Mouse (Mus musculus): ENCODE results near the gene Disc1. TPM values are rescaled to one million over a fixed set of nuclear protein-coding genes. Genes with fewer than 3 reads are reported as not detected.

Disc1 gene
- polyA plus RNA-seq, 1 experiment from 2014 or later: 2.6 TPM

DNA sequence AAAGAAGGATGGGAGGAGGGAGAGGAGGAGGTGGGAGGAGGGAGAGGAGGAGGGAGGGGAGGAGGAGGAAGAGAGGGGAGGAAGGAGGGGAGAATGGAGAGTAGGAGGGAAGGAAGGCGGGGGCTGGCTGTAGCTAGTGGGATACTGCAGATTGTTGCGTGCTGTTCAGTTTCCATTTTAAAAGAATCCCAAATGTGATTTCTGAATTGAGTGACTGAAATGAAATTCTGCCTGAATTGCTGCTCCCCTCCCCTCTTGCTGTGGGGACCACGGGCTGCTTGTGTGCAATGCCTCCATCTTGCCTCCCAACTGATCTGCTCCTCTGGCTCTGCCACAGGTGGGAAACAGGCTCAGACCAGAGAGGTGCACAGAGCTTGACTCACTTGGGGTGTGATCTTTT lies 153.0 kb downstream of the Disc1 start:
- Histone ChIP-seq H3K4me2 (ENCODE audit: low read length) (no peak overlapping the region), H3K27me3 (replicated peaks; ENCODE audit: control insufficient read depth, insufficient read depth, low read length) (no peaks in the 10 kb centered on the region), H3K27ac (ENCODE audit: low read depth, low read length) (peak overlapping the region; percentile 20; the same call in 1 of the 2 replicates), H3K9ac (ENCODE audit: low read depth, low read length) (no peak overlapping the region), H3K9me3 (ENCODE audit: control insufficient read depth, low read length) (no peaks in the 10 kb centered on the region), H3K4me3 (ENCODE audit: low read length) (no peak overlapping the region), H3K4me1 (ENCODE audit: control insufficient read depth, insufficient read depth, low read depth, low read length) (peaks cover 5% of the 10 kb centered on the region), H3K36me3 (ENCODE audit: control insufficient read depth, insufficient read depth, low read length) (no peaks in the 10 kb centered on the region)
- WGBS: 63% methylated on average over 3 of the region's 3 CpGs
- peak; percentile 43 for ATAC-seq

DNA sequence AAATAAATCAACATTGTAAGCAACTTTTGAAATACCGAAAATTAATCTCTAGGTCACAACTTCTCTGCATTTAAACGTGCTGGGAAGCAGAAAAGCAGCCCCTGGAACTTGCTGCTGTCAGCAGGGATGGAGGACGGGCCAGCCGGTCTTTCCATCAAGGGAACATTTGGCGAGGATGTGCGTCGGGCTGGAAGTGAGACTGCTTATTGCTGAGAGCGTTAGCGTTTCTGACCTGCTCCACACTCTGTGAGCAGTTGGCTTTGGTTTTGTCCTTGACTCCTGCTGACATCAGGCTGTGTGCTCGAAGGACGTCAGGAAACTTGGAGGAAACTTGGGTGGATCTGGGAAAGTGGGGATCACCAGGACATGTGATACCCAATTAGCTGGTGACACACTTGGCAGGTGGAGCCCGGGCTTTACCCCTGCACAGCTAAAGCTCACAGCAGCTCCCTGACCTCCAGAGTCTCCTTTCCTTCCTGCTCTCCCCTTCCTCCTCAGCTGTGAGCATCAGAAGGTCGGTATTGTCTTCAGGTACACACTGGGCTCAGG lies 158.7 kb downstream of the Disc1 start:
- peaks cover 6% of the 10 kb centered on the region for H3K4me1 ChIP-seq (ENCODE audit: control insufficient read depth, insufficient read depth, low read depth, low read length)
- no peaks in the 10 kb centered on the region for H3K36me3 ChIP-seq (ENCODE audit: control insufficient read depth, insufficient read depth, low read length)
- H3K4me3 ChIP-seq (ENCODE audit: low read length): no peak overlapping the region
- no peaks in the 10 kb centered on the region; the same call in 1 of the 2 replicates for H3K9me3 ChIP-seq (ENCODE audit: control insufficient read depth, low read length)
- no peak overlapping the region for H3K27ac ChIP-seq (ENCODE audit: low read depth, low read length)
- H3K9ac ChIP-seq (ENCODE audit: low read depth, low read length): no peak overlapping the region
- no peak for ATAC-seq
- 53% methylated on average over 13 of the region's 13 CpGs for WGBS
- H3K4me2 ChIP-seq (ENCODE audit: low read length): no peak overlapping the region
- H3K27me3 ChIP-seq (replicated peaks; ENCODE audit: control insufficient read depth, insufficient read depth, low read length): no peaks in the 10 kb centered on the region

DNA sequence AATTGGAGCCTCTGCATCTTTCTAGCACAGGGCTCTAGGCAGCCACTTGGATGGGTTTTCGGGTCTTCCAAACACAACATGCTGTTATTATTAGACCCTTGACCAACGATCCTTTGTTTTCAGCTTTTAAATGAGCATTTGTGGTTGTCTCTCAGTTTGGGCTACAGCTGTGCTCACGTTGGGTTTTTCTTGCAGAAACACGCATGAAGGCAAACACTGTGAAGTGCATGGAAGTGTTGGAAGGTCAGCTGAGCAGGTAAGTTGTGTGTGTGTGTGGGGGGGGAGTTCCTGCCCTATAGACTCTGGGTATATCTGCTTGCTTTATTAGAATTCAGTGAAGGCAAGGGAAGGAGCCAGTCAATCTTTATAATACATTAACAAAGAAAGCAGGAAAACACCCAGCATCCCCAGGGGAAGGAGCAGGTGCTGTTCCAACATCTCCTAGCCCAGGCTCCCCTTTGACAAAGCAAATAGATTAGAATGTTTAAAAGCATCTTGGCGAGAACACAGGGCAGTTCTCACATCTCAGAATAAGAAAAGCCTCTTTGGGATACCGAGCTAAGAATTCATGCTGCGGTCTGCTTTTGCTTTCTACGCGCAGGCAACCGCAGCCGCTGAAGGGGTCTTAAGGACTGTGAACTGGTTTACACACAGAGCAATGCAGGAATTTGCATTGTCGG lies 164.0 kb downstream of the Disc1 start:
- 18% methylated on average over 12 of the region's 12 CpGs for WGBS
- Histone ChIP-seq H3K4me1 (ENCODE audit: control insufficient read depth, insufficient read depth, low read depth, low read length) (peaks cover 18% of the 10 kb centered on the region), H3K4me3 (ENCODE audit: low read length) (no peak overlapping the region), H3K9me3 (ENCODE audit: control insufficient read depth, low read length) (no peaks in the 10 kb centered on the region; the same call in 1 of the 2 replicates), H3K27me3 (replicated peaks; ENCODE audit: control insufficient read depth, insufficient read depth, low read length) (no peaks in the 10 kb centered on the region), H3K36me3 (ENCODE audit: control insufficient read depth, insufficient read depth, low read length) (no peaks in the 10 kb centered on the region), H3K27ac (ENCODE audit: low read depth, low read length) (peak overlapping the region; percentile 73), H3K4me2 (ENCODE audit: low read length) (peak overlapping the region; percentile 39), H3K9ac (ENCODE audit: low read depth, low read length) (peak overlapping the region; percentile 30; the same call in 1 of the 2 replicates)
- ATAC-seq: no peak

DNA sequence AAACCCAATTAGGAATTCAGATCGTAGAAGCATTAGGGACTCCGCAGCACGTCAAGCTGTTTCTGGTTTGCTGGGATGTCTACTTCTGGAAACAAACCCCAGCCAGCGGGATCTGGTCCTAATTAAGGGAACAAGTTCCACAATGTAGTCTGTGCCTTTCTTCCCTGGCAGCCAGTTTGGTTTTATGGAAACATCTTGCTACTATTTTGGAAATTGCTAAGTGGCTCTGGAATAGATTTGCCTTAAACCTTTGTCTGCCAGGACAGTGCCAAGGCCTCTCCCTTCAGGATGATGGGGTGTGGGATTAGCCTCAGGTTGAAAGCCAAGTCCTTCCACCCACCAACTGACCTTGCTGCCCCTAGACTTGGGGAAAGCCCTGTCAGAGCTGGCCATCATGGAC lies 164.7 kb downstream of the Disc1 start:
- Histone ChIP-seq H3K4me1 (ENCODE audit: control insufficient read depth, insufficient read depth, low read depth, low read length) (peaks cover 22% of the 10 kb centered on the region), H3K4me2 (ENCODE audit: low read length) (peak overlapping the region; percentile 39), H3K9ac (ENCODE audit: low read depth, low read length) (no peak overlapping the region), H3K9me3 (ENCODE audit: control insufficient read depth, low read length) (no peaks in the 10 kb centered on the region; the same call in 1 of the 2 replicates), H3K36me3 (ENCODE audit: control insufficient read depth, insufficient read depth, low read length) (no peaks in the 10 kb centered on the region), H3K4me3 (ENCODE audit: low read length) (no peak overlapping the region), H3K27me3 (replicated peaks; ENCODE audit: control insufficient read depth, insufficient read depth, low read length) (no peaks in the 10 kb centered on the region), H3K27ac (ENCODE audit: low read depth, low read length) (no peak overlapping the region)
- ATAC-seq: no peak
- WGBS: 10% methylated on average over 4 of the region's 4 CpGs

DNA sequence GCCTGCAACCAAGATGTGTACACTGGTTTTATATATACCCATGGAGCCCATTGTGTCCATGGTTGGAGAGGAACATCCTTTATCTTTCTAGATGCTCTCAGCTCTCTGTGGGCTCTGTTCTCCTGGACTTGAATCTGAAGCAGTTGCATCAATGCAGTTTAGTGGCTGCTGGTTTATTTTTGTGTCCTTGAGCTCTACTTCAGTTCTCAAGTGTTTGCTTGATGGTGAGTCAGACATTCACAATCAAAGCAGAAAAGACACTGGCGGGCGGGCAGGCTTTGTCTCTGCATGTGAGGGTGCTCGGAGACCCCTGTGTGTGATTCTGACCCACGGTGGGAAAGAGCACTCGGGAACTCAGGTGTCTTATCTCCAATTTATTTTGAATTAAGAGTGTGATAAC lies 166.6 kb downstream of the Disc1 start:
- Histone ChIP-seq H3K36me3 (ENCODE audit: control insufficient read depth, insufficient read depth, low read length) (no peaks in the 10 kb centered on the region), H3K4me3 (ENCODE audit: low read length) (no peak overlapping the region), H3K9me3 (ENCODE audit: control insufficient read depth, low read length) (no peaks in the 10 kb centered on the region; the same call in 1 of the 2 replicates), H3K27ac (ENCODE audit: low read depth, low read length) (no peak overlapping the region), H3K27me3 (replicated peaks; ENCODE audit: control insufficient read depth, insufficient read depth, low read length) (no peaks in the 10 kb centered on the region), H3K4me1 (ENCODE audit: control insufficient read depth, insufficient read depth, low read depth, low read length) (peaks cover 31% of the 10 kb centered on the region), H3K4me2 (ENCODE audit: low read length) (no peak overlapping the region), H3K9ac (ENCODE audit: low read depth, low read length) (no peak overlapping the region)
- WGBS: 85% methylated on average over 5 of the region's 5 CpGs
- ATAC-seq: no peak

DNA sequence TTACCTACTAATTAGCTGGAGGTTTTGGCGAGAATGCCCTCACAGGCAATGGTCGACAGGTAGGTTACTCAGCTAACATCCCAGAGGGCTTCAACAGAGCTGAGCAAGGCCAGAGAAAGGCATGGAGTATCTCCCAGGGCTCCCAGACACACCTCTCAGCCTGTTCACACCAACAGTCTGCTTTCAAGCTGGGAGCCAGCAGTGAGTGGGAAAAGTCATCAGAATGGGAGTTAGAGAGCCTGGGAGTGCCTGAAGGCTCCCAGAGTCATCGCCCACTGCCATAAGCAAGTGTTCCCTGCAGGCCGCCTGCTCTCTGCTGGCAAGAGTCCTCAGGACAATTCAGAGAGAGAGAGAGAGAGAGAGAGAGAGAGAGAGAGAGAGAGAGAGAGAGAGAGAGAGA lies 167.1 kb downstream of the Disc1 start:
- 77% methylated on average over 4 of the region's 4 CpGs for WGBS
- no peak overlapping the region for H3K27ac ChIP-seq (ENCODE audit: low read depth, low read length)
- H3K27me3 ChIP-seq (replicated peaks; ENCODE audit: control insufficient read depth, insufficient read depth, low read length): no peaks in the 10 kb centered on the region
- H3K4me1 ChIP-seq (ENCODE audit: control insufficient read depth, insufficient read depth, low read depth, low read length): peaks cover 31% of the 10 kb centered on the region
- ATAC-seq: no peak
- no peaks in the 10 kb centered on the region; the same call in 1 of the 2 replicates for H3K9me3 ChIP-seq (ENCODE audit: control insufficient read depth, low read length)
- no peaks in the 10 kb centered on the region for H3K36me3 ChIP-seq (ENCODE audit: control insufficient read depth, insufficient read depth, low read length)
- H3K4me2 ChIP-seq (ENCODE audit: low read length): no peak overlapping the region
- no peak overlapping the region for H3K4me3 ChIP-seq (ENCODE audit: low read length)
- H3K9ac ChIP-seq (ENCODE audit: low read depth, low read length): no peak overlapping the region

DNA sequence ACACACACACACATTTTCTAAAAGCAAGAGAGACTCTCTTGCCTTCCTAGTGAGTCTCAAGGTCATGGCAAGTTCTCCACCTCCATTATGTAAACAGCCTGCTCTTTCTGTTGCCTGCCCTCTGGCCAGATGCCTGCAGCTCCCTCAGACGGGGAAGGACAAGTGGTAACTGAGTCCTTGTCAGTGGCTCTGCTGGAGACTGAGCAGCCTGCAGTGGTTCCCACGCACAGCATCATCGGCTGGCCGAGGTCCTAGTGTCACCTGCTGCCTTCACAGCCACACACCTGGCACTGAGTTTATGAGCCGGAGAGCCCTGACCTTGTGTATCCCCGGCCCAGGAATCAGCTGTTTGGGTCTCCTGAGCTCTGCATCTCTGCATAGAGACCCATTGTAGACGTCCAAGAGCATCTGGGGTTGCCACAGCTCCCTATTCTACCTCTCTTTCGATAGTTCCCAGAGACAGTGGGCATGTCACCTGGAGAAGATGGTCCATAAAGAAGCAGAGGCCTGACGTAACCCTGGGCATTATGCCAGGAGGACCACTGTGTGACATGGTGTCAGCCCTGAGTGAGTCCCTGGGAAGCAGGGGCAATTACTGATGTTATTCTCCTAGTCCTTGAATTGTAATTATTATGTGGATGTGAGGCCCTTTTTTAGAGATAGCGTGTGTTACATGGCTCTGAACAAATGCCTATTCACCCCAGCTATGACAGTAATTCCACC lies 169.2 kb downstream of the Disc1 start:
- Histone ChIP-seq H3K9ac (ENCODE audit: low read depth, low read length) (0 out of 2 replicates have a peak overlapping the region, but pooled peaks have one; percentile 20), H3K4me2 (ENCODE audit: low read length) (no peak overlapping the region), H3K36me3 (ENCODE audit: control insufficient read depth, insufficient read depth, low read length) (no peaks in the 10 kb centered on the region), H3K27ac (ENCODE audit: low read depth, low read length) (no peak overlapping the region), H3K9me3 (ENCODE audit: control insufficient read depth, low read length) (no peaks in the 10 kb centered on the region), H3K4me1 (ENCODE audit: control insufficient read depth, insufficient read depth, low read depth, low read length) (peaks cover 37% of the 10 kb centered on the region), H3K27me3 (replicated peaks; ENCODE audit: control insufficient read depth, insufficient read depth, low read length) (no peaks in the 10 kb centered on the region), H3K4me3 (ENCODE audit: low read length) (no peak overlapping the region)
- ATAC-seq: no peak
- 49% methylated on average over 10 of the region's 10 CpGs for WGBS

DNA sequence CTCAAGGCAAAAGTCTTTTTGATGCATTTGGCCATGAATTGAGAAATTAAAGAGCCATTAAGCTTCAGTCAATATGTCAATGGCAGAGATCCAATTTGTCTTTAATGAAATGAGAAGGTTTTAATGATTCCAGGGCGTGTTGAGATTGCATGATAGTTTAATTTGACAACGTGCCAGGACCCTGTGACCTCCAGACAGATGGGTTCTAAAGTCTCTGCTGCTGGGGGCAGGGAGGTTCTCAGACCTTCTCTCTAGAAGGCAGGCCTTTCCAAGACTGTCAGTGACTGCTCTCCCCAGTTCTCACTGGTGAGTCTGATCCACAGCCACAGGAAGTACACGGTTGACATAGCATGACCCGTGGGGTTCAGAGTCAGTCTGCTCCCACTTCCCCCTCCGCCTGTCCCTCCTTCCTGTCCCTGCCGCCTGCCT lies 170.3 kb downstream of the Disc1 start:
- 58% methylated on average over 6 of the region's 6 CpGs for WGBS
- no peak overlapping the region for H3K27ac ChIP-seq (ENCODE audit: low read depth, low read length)
- H3K27me3 ChIP-seq (replicated peaks; ENCODE audit: control insufficient read depth, insufficient read depth, low read length): no peaks in the 10 kb centered on the region
- no peak for ATAC-seq
- no peaks in the 10 kb centered on the region for H3K9me3 ChIP-seq (ENCODE audit: control insufficient read depth, low read length)
- H3K4me1 ChIP-seq (ENCODE audit: control insufficient read depth, insufficient read depth, low read depth, low read length): peaks cover 29% of the 10 kb centered on the region
- H3K9ac ChIP-seq (ENCODE audit: low read depth, low read length): no peak overlapping the region
- no peak overlapping the region for H3K4me2 ChIP-seq (ENCODE audit: low read length)
- no peak overlapping the region for H3K4me3 ChIP-seq (ENCODE audit: low read length)
- no peaks in the 10 kb centered on the region for H3K36me3 ChIP-seq (ENCODE audit: control insufficient read depth, insufficient read depth, low read length)

DNA sequence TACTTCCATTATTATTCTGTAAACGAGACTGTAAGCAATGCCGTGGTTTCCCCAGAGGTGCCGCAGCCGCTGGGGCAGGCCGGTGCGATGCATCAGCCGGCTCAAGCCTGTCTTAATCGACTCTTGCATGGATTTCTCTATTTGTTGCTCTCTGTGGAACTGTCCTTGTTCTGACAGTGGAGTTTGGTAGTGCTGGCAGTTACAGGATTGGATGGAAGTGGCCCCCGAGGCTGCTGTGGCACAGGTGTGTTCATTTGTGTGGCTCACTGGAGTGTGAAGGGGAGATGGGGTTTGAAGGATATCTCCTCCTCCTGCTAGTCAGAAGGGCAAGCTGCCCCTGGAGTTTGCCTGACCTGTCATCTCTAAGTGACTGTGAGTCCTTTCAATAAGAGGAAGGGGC lies 171.3 kb downstream of the Disc1 start:
- no peak overlapping the region for H3K4me3 ChIP-seq (ENCODE audit: low read length)
- H3K27ac ChIP-seq (ENCODE audit: low read depth, low read length): no peak overlapping the region
- no peak overlapping the region for H3K9ac ChIP-seq (ENCODE audit: low read depth, low read length)
- H3K36me3 ChIP-seq (ENCODE audit: control insufficient read depth, insufficient read depth, low read length): no peaks in the 10 kb centered on the region
- ATAC-seq: no peak
- no peaks in the 10 kb centered on the region for H3K9me3 ChIP-seq (ENCODE audit: control insufficient read depth, low read length)
- H3K27me3 ChIP-seq (replicated peaks; ENCODE audit: control insufficient read depth, insufficient read depth, low read length): no peaks in the 10 kb centered on the region
- 65% methylated on average over 9 of the region's 9 CpGs for whole genome bisulfite sequencing
- peaks cover 29% of the 10 kb centered on the region for H3K4me1 ChIP-seq (ENCODE audit: control insufficient read depth, insufficient read depth, low read depth, low read length)
- H3K4me2 ChIP-seq (ENCODE audit: low read length): no peak overlapping the region

Data from hindbrain, embryonic 16.5 days (tissue).